Mouse (Mus musculus) left cerebral cortex, adult 8-10 months (tissue): Measurements from ENCODE around the gene Vasn. TPM values are rescaled to one million over a fixed set of nuclear protein-coding genes. Genes with fewer than 3 reads are reported as not detected.
"Not testable (repeated sequence)": the region's sequence is repeated elsewhere in the genome, so short reads cannot be mapped to it uniquely, and the experiment has no call there.

Source experiments
- DNase-seq, 2 experiments: peaks; one replicate each; pipeline ENCODE4 v3.0.0; 2022; ENCODE audit warnings: low spot score in 2 of 2
- total RNA-seq, 4 experiments: library from RNA; stranded (reverse); gene quantifications; 2 replicates each; pipeline ENCODE4 v1.2.4; 2022

Vasn gene
- total RNA-seq, 4 experiments from 2014 or later, result 8.5 to 10.4 (median 9.9) TPM

- DNase-seq, result no peak
Observed at GRCm38 (mm10) chr16:4661605-4662004, 21.9 kb downstream of the Vasn start.

DNA sequence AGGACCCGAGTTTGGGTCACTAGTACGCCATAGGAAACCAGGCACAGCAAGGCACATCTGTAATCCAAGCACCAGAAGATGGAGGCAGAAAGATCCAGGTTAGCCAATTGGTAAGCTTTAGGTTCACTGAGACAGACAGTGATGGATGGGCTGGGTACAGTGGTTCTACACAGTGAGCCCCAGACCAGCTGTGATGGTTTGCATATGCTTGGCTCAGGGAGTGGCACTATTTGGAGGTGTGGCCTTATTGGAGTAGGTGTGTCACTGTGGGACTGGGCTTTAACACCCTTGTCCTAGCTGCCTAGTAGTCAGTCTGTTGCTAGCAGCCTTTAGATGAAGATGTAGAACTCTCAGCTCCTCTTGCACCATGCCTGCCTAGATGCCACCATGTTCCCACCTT lies 24.1 kb downstream of the Vasn start:
- no peak for DNase-seq

GRCm38 (mm10) chr16:4665726-4666125 lies 26.0 kb downstream of the Vasn start:
- no peak for DNase-seq

DNA sequence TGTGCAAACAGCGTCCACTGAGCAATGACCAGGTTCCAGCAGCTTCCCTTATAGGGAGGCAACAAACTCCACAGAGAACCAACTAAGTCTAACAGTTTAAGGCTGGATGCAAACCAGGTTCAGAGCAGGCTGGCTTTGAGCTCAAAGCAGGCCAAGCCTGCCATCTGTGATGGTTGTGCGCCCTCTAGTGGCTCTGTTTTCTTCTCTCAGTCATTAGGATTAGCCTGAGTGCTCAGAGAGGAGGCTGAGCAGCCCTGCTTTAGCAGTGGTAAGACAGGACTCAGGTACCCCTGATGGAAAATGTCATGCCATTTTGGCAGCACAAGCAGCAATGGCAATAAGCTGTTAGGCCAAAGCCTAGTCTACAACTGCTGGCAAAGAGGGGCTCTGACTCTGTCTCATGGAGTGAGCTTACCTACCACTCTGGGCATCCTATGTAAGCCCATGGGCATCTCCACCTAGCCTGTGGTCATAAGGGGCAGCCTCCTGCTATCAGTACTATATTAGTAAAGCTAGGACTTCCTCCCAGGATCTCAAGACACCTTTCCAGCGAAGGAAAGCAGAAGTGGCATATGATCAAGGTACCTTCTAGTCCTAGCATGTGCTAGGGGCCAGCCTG lies 27.6 kb downstream of the Vasn start:
- peak; percentile 59 to 62 for DNase-seq

DNA sequence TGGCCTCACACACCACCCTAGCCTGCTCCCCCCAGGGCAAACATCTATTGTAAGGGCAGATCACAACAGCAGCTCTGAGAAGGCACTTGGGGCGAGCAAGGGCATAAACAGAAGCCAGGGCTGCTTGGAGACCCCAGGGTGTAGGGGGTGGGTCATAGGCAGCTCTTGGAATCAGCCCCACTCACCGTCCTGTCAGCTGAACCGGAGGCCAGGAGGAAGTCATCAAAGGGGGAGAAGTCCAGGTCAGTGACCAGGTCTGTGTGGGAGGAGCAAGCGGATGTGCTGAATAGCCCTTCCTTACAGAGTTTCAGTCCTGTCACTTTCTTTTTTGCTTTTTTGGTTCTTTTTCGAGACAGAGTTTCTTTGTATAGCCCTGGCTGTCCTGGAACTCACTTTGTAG lies 30.6 kb downstream of the Vasn start:
- no peak for DNase-seq

DNA sequence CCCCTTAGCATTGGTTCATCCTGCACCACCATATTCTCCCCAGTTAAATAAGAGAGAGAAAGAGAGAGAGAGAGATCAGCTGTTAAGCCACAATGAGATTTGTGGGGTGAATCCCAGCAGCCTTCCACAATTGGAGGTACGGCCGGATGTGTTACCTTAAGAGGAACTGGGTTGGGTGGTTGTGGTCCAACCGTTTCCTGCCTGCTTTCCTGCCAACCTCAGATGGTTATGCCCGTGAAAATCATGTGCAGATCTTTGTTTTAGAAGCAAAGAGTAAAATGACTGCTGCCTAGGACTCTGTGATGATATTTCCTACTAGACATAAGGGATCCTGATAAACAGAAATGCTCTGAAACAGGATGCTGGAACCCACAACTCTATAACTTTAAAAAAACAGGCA lies 34.4 kb downstream of the Vasn start:
- DNase-seq, result no peak

- no peak for DNase-seq
Observed at GRCm38 (mm10) chr16:4676836-4677235, 37.1 kb downstream of the Vasn start.

DNA sequence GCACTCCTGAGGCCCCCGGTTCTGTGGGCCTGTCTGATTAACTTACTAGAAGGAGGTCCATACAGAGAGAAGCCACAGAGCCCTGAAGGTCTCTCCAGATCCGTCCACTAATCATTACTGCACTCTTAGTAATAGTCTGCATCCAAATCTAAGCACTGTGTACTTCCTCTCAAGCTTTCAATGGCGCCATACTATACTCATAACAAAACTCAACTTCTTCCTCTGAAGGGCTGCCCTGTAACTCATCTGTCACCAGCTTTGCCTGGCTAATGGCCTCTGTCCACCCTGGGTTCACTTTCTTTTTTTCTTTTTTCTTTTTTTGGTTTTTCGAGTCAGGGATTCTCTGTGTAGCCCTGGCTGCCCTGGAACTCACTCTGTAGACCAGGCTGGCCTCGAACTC lies 38.3 kb downstream of the Vasn start:
- DNase-seq, result no peak

GRCm38 (mm10) chr16:4679121-4680018 lies 39.6 kb downstream of the Vasn start, which contains the start of gene Coro7:
Coro7 (minus strand) TSS chr16:4679777.
- peak; percentile 64 to 92 for DNase-seq

- not testable (repeated sequence) for DNase-seq
Observed at GRCm38 (mm10) chr16:4680922-4681455, 41.2 kb downstream of the Vasn start.

DNA sequence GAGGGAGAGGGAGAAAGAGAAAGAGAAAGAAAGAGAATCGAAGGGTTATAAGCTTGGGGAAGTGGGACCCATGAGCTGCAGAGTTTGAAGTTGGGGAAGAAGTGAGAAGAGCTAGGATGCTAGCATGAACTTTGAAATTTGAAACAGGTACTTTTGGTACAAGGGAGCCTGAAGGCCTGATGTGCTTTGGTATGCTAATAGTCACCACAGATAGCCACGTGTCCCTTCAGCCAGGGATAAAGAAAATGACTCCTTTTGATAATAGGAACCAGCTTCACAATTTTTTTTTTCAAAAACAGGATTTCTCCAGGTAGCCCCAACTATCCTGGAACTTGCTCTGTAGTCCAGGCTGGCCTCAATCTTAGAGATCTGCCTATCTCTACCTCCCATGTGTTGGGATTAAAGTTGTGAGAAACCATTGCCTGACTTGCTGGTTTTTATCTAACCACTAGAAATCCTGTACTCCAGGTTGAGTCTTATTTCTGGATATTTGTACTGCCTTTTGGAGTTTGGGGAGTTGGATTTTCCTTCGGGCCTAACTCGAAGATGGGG lies 43.0 kb downstream of the Vasn start:
- no peak for DNase-seq

DNA sequence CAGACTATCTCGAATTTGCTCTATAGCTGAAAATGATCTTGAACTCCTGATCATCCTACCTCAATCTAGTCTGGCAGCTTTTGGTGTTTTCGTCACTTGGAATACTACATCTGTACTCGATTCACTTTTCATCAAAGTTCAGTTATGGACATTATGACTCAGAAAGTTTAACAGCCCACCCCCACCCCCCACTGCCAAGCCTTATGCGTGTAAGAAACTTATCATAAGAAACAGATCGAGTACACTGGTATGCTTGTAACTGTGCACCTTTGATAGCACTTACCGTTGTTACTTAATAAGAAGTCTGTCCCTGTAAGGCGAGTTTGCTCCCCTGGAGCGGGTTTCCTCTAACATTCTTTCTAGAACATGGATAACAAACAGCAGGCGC lies 43.4 kb downstream of the Vasn start:
- DNase-seq, result no peak

GRCm38 (mm10) chr16:4683581-4684456 lies 44.1 kb downstream of the Vasn start:
- peak; percentile 90 to 98 for DNase-seq

- DNase-seq, result no peak
Observed at GRCm38 (mm10) chr16:4684457-4684791, 44.7 kb downstream of the Vasn start.

GRCm38 (mm10) chr16:4689371-4689770 lies 49.6 kb downstream of the Vasn start:
- not testable (repeated sequence) for DNase-seq

Other genes with a start within 250 kb of the Vasn start
- gene Adcy9, start 219.4 kb upstream of the Vasn start, total RNA-seq, result 10 to 100 TPM; 65.7 to 71.7 (median 69.8) TPM
- 1 to 10 TPM; 3.6 to 7.4 (median 5.1) TPM for gene Srl, start 98.1 kb upstream of the Vasn start, total RNA-seq
- gene Tfap4, start 80.1 kb upstream of the Vasn start, total RNA-seq, result 1 to 10 TPM; 5.5 to 8.1 (median 6.9) TPM
- gene Glis2, start 45.2 kb upstream of the Vasn start, total RNA-seq, result 10 to 100 TPM; 11.1 to 20.7 (median 16.6) TPM
- gene Pam16, start 15.0 kb upstream of the Vasn start, total RNA-seq, result 10 to 100 TPM; 79.9 to 99.6 (median 92.2) TPM
- gene Dnaja3, start within 50 bp of the Vasn start, total RNA-seq, result 10 to 100 TPM; 63.0 to 66.1 (median 65.1) TPM
- gene Coro7, start 39.8 kb downstream of the Vasn start, total RNA-seq, result 10 to 100 TPM; 88.7 to 98.8 (median 95.6) TPM
- gene Nmral1, start 79.4 kb downstream of the Vasn start, total RNA-seq, result 10 to 100 TPM; 15.8 to 18.9 (median 17.4) TPM
- gene Hmox2, start 86.4 kb downstream of the Vasn start, total RNA-seq, result 10 to 100 TPM; 91.8 to 98.0 (median 93.1) TPM
- gene Cdip1, start 150.4 kb downstream of the Vasn start, total RNA-seq, result 100 to 1,000 TPM; 195 to 206 (median 203) TPM
- not detected for gene 4930562C15Rik, start 195.5 kb downstream of the Vasn start, total RNA-seq
- 10 to 100 TPM; 74.5 to 92.0 (median 80.8) TPM for gene Ubald1, start 240.4 kb downstream of the Vasn start, total RNA-seq
- gene Mgrn1, start 246.3 kb downstream of the Vasn start, total RNA-seq, result 100 to 1,000 TPM; 210 to 220 (median 214) TPM